Mouse (Mus musculus): ENCODE measurements around the gene Ptgir.

DNA sequence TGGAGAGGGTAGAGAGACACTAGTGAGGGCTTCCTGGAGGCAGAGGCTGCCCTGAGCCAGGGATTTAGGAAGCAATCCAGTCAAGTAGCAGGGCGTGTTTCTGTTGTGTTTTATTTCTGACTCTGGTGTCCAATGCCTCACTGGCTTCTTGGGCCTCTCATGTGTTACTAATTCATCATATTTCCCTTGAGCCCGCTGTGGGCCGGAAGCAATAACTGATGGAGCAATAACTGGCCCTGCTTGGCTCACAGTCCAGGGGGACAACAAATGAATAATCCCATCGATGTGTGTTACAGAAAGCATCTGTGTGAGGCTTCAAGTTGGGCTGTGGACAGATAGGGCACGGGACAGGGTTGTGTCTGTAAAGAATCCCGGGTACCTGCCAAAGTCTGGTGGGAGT, 6.1 kb downstream of the Ptgir start:
- TF ChIP-seq GATA1 (IDR thresholded peaks at IDR 0.05; ENCODE audit: low read length) (no peak), TAL1 (IDR thresholded peaks at IDR 0.05; ENCODE audit: low read length) (no peak)
